Mouse (Mus musculus) ES-E14 (cell line): ENCODE data around the gene Map1lc3b. TPM values are rescaled to one million over a fixed set of nuclear protein-coding genes. Genes with fewer than 3 reads are reported as not detected.

Source experiments
- DNase-seq: peaks from one replicate; pipeline ENCODE4 v3.0.0-alpha.2; 2013; ENCODE audit warnings: low read depth, low spot score
- H3K27ac ChIP-seq: 2 replicates; pipeline ENCODE4 v1.5.1; 2012; ENCODE audit warnings: low read depth, mild to moderate bottlenecking, low read length, moderate library complexity, mixed read lengths; ENCODE audit not compliant: poor library complexity, insufficient read depth, severe bottlenecking
- H3K36me3 ChIP-seq: 2 replicates; pipeline ENCODE4 v1.6.1; 2012; ENCODE audit warnings: mild to moderate bottlenecking, low read length, moderate library complexity, mixed read lengths; ENCODE audit not compliant: control insufficient read depth, poor library complexity, insufficient read depth, severe bottlenecking
- H3K4me1 ChIP-seq, 2 experiments: fragments of 150-350 bp in 1 of 2; sonication (generic) in 1 of 2; 2 replicates each; pipeline ENCODE4 v1.6.1; 2012; ENCODE audit warnings: low read length in 2 of 2, mild to moderate bottlenecking in 1 of 2, mixed read lengths in 1 of 2; ENCODE audit not compliant: control insufficient read depth in 2 of 2, insufficient read depth in 2 of 2, poor library complexity in 1 of 2
- H3K4me3 ChIP-seq, 2 experiments: fragments of 150-350 bp in 1 of 2; sonication (generic) in 1 of 2; 2 replicates each; pipeline ENCODE4 v1.5.1; 2012; ENCODE audit warnings: low read length in 2 of 2, low read depth in 1 of 2, mild to moderate bottlenecking in 1 of 2, mixed read lengths in 1 of 2; ENCODE audit not compliant: insufficient read depth in 1 of 2, poor library complexity in 1 of 2, severe bottlenecking in 1 of 2
- H3K9ac ChIP-seq: 2 replicates; pipeline ENCODE4 v1.6.1; 2012; ENCODE audit warnings: low read depth, mild to moderate bottlenecking, low read length, mixed read lengths; ENCODE audit not compliant: poor library complexity, insufficient read depth, severe bottlenecking
- H3K9me3 ChIP-seq: fragments of 150-350 bp; sonication (generic); 2 replicates; pipeline ENCODE4 v1.6.1; 2012; ENCODE audit warnings: low read depth, mild to moderate bottlenecking, low read length; ENCODE audit not compliant: control insufficient read depth, insufficient read depth
- CHD2 ChIP-seq: IDR thresholded peaks from 2 replicates; pipeline ENCODE4 v1.6.1; 2014; ENCODE audit warnings: mild to moderate bottlenecking, low read depth, low read length, inconsistent platforms
- HCFC1 ChIP-seq: IDR thresholded peaks from 2 replicates; pipeline ENCODE4 v1.6.1; 2012; ENCODE audit warnings: low read length, inconsistent platforms, borderline replicate concordance; ENCODE audit not compliant: insufficient read depth
- MAFK ChIP-seq: IDR thresholded peaks from 2 replicates; pipeline ENCODE4 v1.6.1; 2014; ENCODE audit warnings: mild to moderate bottlenecking, low read depth, low read length, inconsistent platforms; ENCODE audit not compliant: insufficient read depth
- ZC3H11A ChIP-seq: IDR thresholded peaks from 2 replicates; pipeline ENCODE4 v1.6.1; 2012; ENCODE audit warnings: low read depth, mild to moderate bottlenecking, inconsistent platforms, low read length, borderline replicate concordance
- ZNF384 ChIP-seq: IDR thresholded peaks from 2 replicates; pipeline ENCODE4 v1.6.1; 2012; ENCODE audit warnings: low read depth, low read length, inconsistent platforms
- in situ Hi-C, 2 experiments: fragments of 600-800 bp; cut with MboI; formaldehyde crosslinking; loops; one replicate each; pipeline ENCODE4 v1.15.1; 2025; ENCODE audit warnings: low sequenced_read_pairs in 2 of 2, inconsistent platforms in 1 of 2; ENCODE audit not compliant: unreplicated experiment in 2 of 2
- total RNA-seq: library from RNA; depleted of rRNA; stranded (reverse); fragments of 300-350 nt; gene quantifications from 2 replicates; pipeline ENCODE4 v1.2.3, GENCODE M21; 2012

Map1lc3b gene
- total RNA-seq, 1 experiment = 92.4 TPM

DNA sequence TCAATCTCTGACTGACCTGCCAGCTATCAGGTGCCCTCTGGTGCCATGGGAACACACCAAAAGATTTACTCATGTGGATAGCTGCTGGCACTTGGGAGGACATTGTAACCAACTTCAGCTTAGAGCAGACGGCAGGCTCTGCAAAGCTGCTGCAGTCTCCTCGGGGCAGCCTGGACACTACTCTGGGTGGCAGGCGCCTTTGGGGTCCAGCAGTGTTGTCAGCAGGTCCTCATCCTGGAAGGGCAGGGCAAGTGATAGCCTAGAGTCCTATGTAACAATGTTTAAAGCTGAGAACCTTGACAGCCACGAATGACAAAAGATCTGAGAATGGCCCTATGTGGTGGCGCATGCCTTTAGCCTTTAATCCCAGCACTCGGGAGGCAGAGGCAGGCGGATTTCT is 8.0 kb downstream of the Map1lc3b start:
- Histone ChIP-seq H3K27ac (no peak overlapping the region), H3K36me3 (peaks cover 35% of the 10 kb centered on the region; the same call in 1 of the 2 replicates), H3K4me1 (no peaks in the 10 kb centered on the region), H3K4me3 (no peak overlapping the region), H3K9ac (no peak overlapping the region), H3K9me3 (no peaks in the 10 kb centered on the region)
- in situ Hi-C loops = no loop called here
- no peak for DNase-seq
- TF ChIP-seq ZC3H11A = no peak
- TF ChIP-seq ZNF384 = no peak
- no peak for TF ChIP-seq HCFC1
- TF ChIP-seq CHD2 = no peak
- TF ChIP-seq MAFK = no peak

DNA sequence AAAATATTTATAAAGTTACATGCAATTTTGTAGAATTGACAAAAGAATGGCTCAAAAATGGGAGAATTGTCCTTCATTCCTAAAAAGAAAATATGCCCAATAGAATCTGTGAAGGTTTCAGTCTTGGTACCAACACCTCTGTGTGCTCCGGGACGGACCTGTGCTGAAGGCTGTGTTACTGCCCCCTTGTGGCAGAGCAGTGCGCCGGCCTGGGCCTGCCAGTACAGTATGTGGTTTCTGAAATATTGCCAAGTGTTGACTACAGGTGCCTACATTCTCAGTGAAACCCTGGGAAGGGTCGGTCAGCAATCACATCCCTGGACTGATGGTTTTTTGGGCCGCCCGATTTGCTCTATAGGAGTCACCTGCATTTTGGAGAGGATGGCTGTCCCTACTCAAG is 8.7 kb downstream of the Map1lc3b start:
- Histone ChIP-seq H3K9ac (no peak overlapping the region), H3K4me3 (no peak overlapping the region), H3K27ac (no peak overlapping the region), H3K9me3 (no peaks in the 10 kb centered on the region), H3K36me3 (peaks cover 31% of the 10 kb centered on the region; the same call in 1 of the 2 replicates), H3K4me1 (no peaks in the 10 kb centered on the region)
- TF ChIP-seq ZC3H11A = 0 out of 2 replicates have a peak, but pooled peaks have one; percentile 23
- no peak for TF ChIP-seq HCFC1
- no peak for TF ChIP-seq CHD2
- DNase-seq = no peak
- in situ Hi-C loops = no loop called here

DNA sequence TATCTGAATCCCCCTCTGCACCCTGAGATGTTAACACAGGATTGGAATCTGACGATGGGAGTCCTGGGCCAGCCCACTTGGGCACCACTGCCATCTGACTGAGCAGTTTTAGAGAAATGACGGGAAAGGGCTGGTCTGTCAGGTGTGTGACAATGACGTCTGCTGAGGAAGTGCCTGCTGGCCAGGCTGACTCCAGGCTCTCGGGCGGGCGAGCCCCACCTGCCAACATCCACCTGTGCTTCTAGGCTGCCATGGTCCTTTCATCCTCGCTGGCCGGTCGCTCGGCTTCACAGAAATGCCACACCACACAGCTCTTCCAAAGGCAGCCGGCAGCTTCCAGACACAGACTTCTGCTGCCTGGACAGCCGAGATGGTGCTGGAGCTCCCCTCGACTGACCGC is 9.7 kb downstream of the Map1lc3b start:
- no peak for DNase-seq
- in situ Hi-C loops = no loop called here
- TF ChIP-seq ZC3H11A (no peak), MAFK (no peak), CHD2 (no peak), ZNF384 (no peak), HCFC1 (no peak)
- no peak overlapping the region for H3K9ac ChIP-seq
- H3K4me3 ChIP-seq = no peak overlapping the region
- peaks cover 0 to 3% of the 10 kb centered on the region in 2 experiments; a peak in 1 of 4 replicates for H3K4me1 ChIP-seq
- H3K9me3 ChIP-seq = no peaks in the 10 kb centered on the region
- H3K36me3 ChIP-seq = peaks cover 33% of the 10 kb centered on the region; the same call in 1 of the 2 replicates
- H3K27ac ChIP-seq = no peak overlapping the region

DNA sequence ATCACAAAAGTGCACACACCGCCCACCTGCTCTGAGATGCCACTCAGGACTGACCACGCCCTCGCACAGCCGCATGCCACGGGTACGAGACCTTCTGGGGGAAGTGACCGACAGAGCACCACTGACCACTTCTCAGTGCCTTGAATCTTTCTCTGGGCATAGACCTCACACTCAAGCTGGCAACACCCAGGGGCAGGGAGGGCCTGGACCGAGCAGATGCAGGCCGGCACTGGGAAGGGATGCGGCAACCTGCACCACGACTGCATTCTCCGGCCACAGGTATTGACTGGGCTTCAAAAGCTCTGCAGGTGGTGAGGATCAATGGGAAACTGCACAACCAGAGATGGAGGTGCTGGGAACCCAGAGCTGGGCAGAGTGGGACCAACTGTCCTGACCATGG is 12.2 kb downstream of the Map1lc3b start:
- Histone ChIP-seq H3K4me1 (peaks cover 0 to 6% of the 10 kb centered on the region in 2 experiments; a peak in 1 of 4 replicates), H3K27ac (no peak overlapping the region), H3K4me3 (no peak overlapping the region), H3K9me3 (no peaks in the 10 kb centered on the region), H3K36me3 (peaks cover 25% of the 10 kb centered on the region; the same call in 1 of the 2 replicates), H3K9ac (no peak overlapping the region)
- no peak for DNase-seq
- TF ChIP-seq ZNF384 (no peak), MAFK (no peak), ZC3H11A (no peak), CHD2 (no peak), HCFC1 (no peak)
- in situ Hi-C loops = no loop called here

DNA sequence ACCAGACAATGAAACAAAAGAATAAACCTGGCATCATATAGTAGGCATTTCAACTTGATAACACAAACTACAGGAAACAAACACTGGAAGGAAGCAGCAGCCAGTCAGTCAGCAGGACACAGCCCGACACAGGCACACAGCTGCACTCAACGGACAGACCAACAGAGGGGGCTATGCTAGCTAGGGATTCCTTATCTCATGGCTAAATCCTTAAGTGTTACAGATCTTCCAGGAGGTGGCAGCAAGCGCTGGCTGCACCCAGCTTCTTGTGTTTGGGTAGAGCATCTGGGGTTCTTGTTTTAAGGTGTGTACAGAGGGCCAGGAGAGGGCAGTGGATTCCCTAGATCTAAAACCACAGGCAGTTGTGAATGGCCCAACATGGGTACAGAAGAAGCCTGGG is 12.7 kb downstream of the Map1lc3b start:
- Histone ChIP-seq H3K9ac (no peak overlapping the region), H3K4me3 (no peak overlapping the region), H3K36me3 (peaks cover 21% of the 10 kb centered on the region; the same call in 1 of the 2 replicates), H3K4me1 (peaks cover 0 to 6% of the 10 kb centered on the region in 2 experiments; a peak in 1 of 4 replicates), H3K27ac (no peak overlapping the region), H3K9me3 (no peaks in the 10 kb centered on the region)
- in situ Hi-C loops = no loop called here
- TF ChIP-seq HCFC1 = no peak
- no peak; the same call in 1 of the 2 replicates for TF ChIP-seq ZC3H11A
- no peak for TF ChIP-seq MAFK
- TF ChIP-seq CHD2 = no peak
- no peak for TF ChIP-seq ZNF384
- DNase-seq = peak; percentile 76
